Mouse (Mus musculus) ES-E14 (cell line): ENCODE measurements at regions not wholly inside any gene's neighbourhood (a gene's known extent, or its start where the extent isn't known, plus 50 kb on each side); places are given as distances from the start of the nearest gene placed in this dataset.
"Not testable (repeated sequence)": the region's sequence is repeated elsewhere in the genome, so short reads cannot be mapped to it uniquely, and the experiment has no call there.

ENCODE experiments used
- DNase-seq: peaks from one replicate; pipeline ENCODE4 v3.0.0-alpha.2; 2013; ENCODE audit warnings: low read depth, low spot score
- H3K27ac ChIP-seq: 2 replicates; pipeline ENCODE4 v1.5.1; 2012; ENCODE audit warnings: low read depth, mild to moderate bottlenecking, low read length, moderate library complexity, mixed read lengths; ENCODE audit not compliant: poor library complexity, insufficient read depth, severe bottlenecking
- H3K36me3 ChIP-seq: 2 replicates; pipeline ENCODE4 v1.6.1; 2012; ENCODE audit warnings: mild to moderate bottlenecking, low read length, moderate library complexity, mixed read lengths; ENCODE audit not compliant: control insufficient read depth, poor library complexity, insufficient read depth, severe bottlenecking
- H3K4me1 ChIP-seq, 2 experiments: fragments of 150-350 bp in 1 of 2; sonication (generic) in 1 of 2; 2 replicates each; pipeline ENCODE4 v1.6.1; 2012; ENCODE audit warnings: low read length in 2 of 2, mild to moderate bottlenecking in 1 of 2, mixed read lengths in 1 of 2; ENCODE audit not compliant: control insufficient read depth in 2 of 2, insufficient read depth in 2 of 2, poor library complexity in 1 of 2
- H3K4me3 ChIP-seq, 2 experiments: fragments of 150-350 bp in 1 of 2; sonication (generic) in 1 of 2; 2 replicates each; pipeline ENCODE4 v1.5.1; 2012; ENCODE audit warnings: low read length in 2 of 2, low read depth in 1 of 2, mild to moderate bottlenecking in 1 of 2, mixed read lengths in 1 of 2; ENCODE audit not compliant: insufficient read depth in 1 of 2, poor library complexity in 1 of 2, severe bottlenecking in 1 of 2
- H3K9ac ChIP-seq: 2 replicates; pipeline ENCODE4 v1.6.1; 2012; ENCODE audit warnings: low read depth, mild to moderate bottlenecking, low read length, mixed read lengths; ENCODE audit not compliant: poor library complexity, insufficient read depth, severe bottlenecking
- H3K9me3 ChIP-seq: fragments of 150-350 bp; sonication (generic); 2 replicates; pipeline ENCODE4 v1.6.1; 2012; ENCODE audit warnings: low read depth, mild to moderate bottlenecking, low read length; ENCODE audit not compliant: control insufficient read depth, insufficient read depth
- CHD2 ChIP-seq: IDR thresholded peaks from 2 replicates; pipeline ENCODE4 v1.6.1; 2014; ENCODE audit warnings: mild to moderate bottlenecking, low read depth, low read length, inconsistent platforms
- HCFC1 ChIP-seq: IDR thresholded peaks from 2 replicates; pipeline ENCODE4 v1.6.1; 2012; ENCODE audit warnings: low read length, inconsistent platforms, borderline replicate concordance; ENCODE audit not compliant: insufficient read depth
- MAFK ChIP-seq: IDR thresholded peaks from 2 replicates; pipeline ENCODE4 v1.6.1; 2014; ENCODE audit warnings: mild to moderate bottlenecking, low read depth, low read length, inconsistent platforms; ENCODE audit not compliant: insufficient read depth
- ZC3H11A ChIP-seq: IDR thresholded peaks from 2 replicates; pipeline ENCODE4 v1.6.1; 2012; ENCODE audit warnings: low read depth, mild to moderate bottlenecking, inconsistent platforms, low read length, borderline replicate concordance
- ZNF384 ChIP-seq: IDR thresholded peaks from 2 replicates; pipeline ENCODE4 v1.6.1; 2012; ENCODE audit warnings: low read depth, low read length, inconsistent platforms
- in situ Hi-C, 2 experiments: fragments of 600-800 bp; cut with MboI; formaldehyde crosslinking; loops; one replicate each; pipeline ENCODE4 v1.15.1; 2025; ENCODE audit warnings: low sequenced_read_pairs in 2 of 2, inconsistent platforms in 1 of 2; ENCODE audit not compliant: unreplicated experiment in 2 of 2

DNA sequence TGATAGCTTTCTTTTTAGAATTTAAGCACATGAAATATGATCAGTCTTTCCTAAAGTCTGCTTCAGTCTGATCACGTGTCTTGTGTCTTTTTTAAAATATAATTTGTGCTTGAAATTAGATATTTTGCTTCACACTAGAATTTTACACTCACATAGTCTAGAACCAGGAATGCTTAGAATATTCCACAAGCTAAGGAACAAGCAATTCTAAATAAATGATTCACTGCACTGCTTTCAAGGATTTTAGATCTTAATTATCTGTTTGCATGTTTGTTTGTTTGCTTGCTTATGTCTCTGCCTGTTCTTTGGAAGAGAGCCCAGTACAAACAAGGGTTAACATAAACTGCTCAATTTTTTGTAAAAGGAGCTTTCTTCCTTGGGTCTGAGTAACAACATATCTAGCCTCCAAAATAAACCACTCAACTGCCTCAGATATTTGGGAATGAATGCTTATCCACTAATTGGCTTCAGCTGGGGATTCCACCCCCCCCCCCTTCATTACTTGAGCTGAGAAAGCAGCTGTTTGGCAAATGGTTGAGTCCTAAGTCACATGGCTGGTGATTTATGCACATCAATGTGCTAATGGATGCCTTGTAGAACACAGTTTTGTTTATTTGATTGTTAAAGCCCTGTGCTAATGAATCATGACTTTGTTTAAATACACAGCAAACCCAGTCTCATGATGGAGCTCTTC, 463.9 kb downstream of the Rfpl4b start:
- DNase-seq: no peak
- H3K9me3 ChIP-seq: no peaks in the 10 kb centered on the region
- in situ Hi-C loops: no loop called here
- H3K4me1 ChIP-seq: no peaks in the 10 kb centered on the region
- no peak overlapping the region for H3K4me3 ChIP-seq
- H3K27ac ChIP-seq: no peak overlapping the region
- no peak for TF ChIP-seq CHD2
- TF ChIP-seq ZC3H11A: no peak
- TF ChIP-seq HCFC1: no peak
- no peak for TF ChIP-seq MAFK
- TF ChIP-seq ZNF384: no peak
- H3K36me3 ChIP-seq: no peaks in the 10 kb centered on the region
- no peak overlapping the region for H3K9ac ChIP-seq

DNA sequence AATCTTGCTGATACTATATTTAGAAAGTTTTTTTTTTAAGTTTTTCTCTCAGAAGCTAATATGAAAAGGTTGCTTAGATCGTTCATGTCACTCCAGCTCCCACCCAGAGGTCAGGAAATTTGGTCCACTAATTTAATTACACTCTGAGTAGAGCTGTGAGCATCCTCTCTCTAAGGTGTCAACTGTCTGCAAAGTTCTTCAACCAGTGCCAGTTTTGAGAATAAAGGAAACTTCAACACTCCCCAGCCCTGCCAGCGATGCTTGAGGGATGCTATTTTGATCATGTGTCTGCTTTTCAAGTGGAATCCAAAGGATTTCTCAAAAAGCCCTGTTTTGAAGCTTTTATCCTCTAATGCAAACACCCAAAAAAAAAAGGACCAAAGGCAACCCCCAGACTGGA, 467.6 kb downstream of the Rfpl4b start:
- Histone ChIP-seq H3K4me1 (no peaks in the 10 kb centered on the region), H3K27ac (no peak overlapping the region), H3K9me3 (no peaks in the 10 kb centered on the region), H3K4me3 (no peak overlapping the region), H3K9ac (no peak overlapping the region), H3K36me3 (no peaks in the 10 kb centered on the region)
- no peak for TF ChIP-seq ZC3H11A
- TF ChIP-seq MAFK: no peak
- TF ChIP-seq HCFC1: no peak
- TF ChIP-seq ZNF384: no peak
- no peak for TF ChIP-seq CHD2
- DNase-seq: no peak
- in situ Hi-C loops: no loop called here

GRCm38 (mm10) chr10:38353526-38353925, 468.1 kb downstream of the Rfpl4b start:
- Histone ChIP-seq H3K4me3 (no peak overlapping the region), H3K9me3 (no peaks in the 10 kb centered on the region), H3K27ac (no peak overlapping the region), H3K9ac (no peak overlapping the region), H3K36me3 (no peaks in the 10 kb centered on the region), H3K4me1 (no peaks in the 10 kb centered on the region)
- DNase-seq: no peak
- in situ Hi-C loops: no loop called here
- TF ChIP-seq MAFK: no peak
- no peak for TF ChIP-seq HCFC1
- no peak for TF ChIP-seq CHD2
- TF ChIP-seq ZC3H11A: no peak
- TF ChIP-seq ZNF384: no peak

DNA sequence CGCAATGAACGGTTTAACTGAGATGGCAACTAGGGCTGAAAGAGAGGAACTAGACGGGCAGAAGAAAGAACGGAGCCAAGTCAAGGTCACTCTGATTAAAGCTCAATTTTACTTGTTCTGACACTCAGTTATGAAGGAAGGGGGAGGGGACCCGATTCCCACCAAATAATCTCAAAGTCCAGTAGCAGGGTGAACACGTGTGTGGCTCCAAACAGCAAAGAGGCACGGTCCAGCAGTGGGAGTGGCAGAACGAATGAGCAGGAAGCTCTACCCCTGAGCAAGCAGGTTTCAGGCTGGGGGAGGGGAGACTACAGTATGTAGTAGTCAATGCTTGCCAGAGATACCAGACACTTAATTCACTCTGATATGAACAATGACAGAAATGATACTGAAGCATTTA, 474.6 kb downstream of the Rfpl4b start:
- H3K9ac ChIP-seq, H3K4me3 ChIP-seq, in situ Hi-C loops, DNase-seq, H3K27ac ChIP-seq, H3K36me3 ChIP-seq, H3K4me1 ChIP-seq, H3K9me3 ChIP-seq: not testable (repeated sequence)

DNA sequence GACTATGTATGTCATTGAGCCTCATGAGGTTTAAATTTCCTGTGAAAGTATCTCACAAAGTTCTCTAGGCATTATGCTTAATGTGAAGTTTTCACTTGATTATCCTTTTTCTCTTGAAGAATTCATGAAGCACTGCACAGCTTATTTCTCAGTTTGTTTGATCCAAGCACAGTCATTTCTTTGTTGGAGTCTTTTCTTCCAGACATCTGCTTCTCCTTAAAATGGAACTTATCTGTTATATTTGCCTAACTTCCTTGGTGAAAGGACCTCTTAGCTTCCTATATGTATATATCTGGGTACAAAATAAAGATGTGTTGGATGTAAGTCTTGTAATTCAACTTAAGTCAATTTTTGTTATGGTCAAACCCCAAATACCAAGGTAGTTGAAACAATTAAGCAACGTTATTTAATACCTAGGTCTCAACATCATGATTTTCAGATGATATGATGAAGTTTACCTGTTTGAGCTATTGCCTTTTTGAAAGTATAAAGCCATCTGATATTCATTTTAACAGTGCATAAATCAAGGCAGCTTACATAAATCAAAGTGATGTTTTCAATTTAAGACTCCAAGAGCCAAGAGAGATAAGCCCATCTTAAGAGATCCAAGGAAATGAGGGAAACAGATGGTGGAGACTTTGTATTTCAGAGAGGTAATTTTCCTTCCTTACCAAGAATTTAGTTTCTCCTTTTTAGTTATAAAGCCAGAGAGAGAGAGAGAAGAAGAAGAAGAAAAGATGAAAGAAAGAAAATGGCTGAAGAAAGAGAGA, 481.0 kb downstream of the Rfpl4b start:
- H3K4me3 ChIP-seq: no peak overlapping the region
- H3K27ac ChIP-seq: no peak overlapping the region
- H3K9me3 ChIP-seq: no peaks in the 10 kb centered on the region
- no peak overlapping the region for H3K9ac ChIP-seq
- in situ Hi-C loops: no loop called here
- H3K4me1 ChIP-seq: no peaks in the 10 kb centered on the region
- no peaks in the 10 kb centered on the region for H3K36me3 ChIP-seq
- no peak for TF ChIP-seq MAFK
- no peak for TF ChIP-seq HCFC1
- TF ChIP-seq CHD2: no peak
- TF ChIP-seq ZC3H11A: no peak
- TF ChIP-seq ZNF384: no peak
- DNase-seq: no peak
